Mouse (Mus musculus) B cell, adult 2 months (primary cell): ENCODE results near the gene Khdrbs1.
"Not testable (repeated sequence)": the region's sequence is repeated elsewhere in the genome, so short reads cannot be mapped to it uniquely, and the experiment has no call there.

Source experiments
- DNase-seq, 2 experiments: peaks; one replicate each; pipeline ENCODE4 v3.0.0; 2022

The Khdrbs1 gene

GRCm38 (mm10) chr4:129743010-129743390, 897 bp upstream of the Khdrbs1 start:
- no peak for DNase-seq

- DNase-seq: no peak
Observed at GRCm38 (mm10) chr4:129741974-129742231, 200 bp downstream of the Khdrbs1 start.

GRCm38 (mm10) chr4:129741251-129741973, 691 bp downstream of the Khdrbs1 start:
- DNase-seq: peak; percentile 33 to 36

- DNase-seq: no peak
Observed at GRCm38 (mm10) chr4:129739111-129739645, 2.9 kb downstream of the Khdrbs1 start.

GRCm38 (mm10) chr4:129736173-129736572, 5.9 kb downstream of the Khdrbs1 start:
- no peak for DNase-seq

- DNase-seq: not testable (repeated sequence)
Observed at GRCm38 (mm10) chr4:129735485-129735884, 6.6 kb downstream of the Khdrbs1 start.

- no peak for DNase-seq
Observed at GRCm38 (mm10) chr4:129731423-129731822, 10.7 kb downstream of the Khdrbs1 start.

- no peak for DNase-seq
Observed at GRCm38 (mm10) chr4:129716310-129716709, 25.8 kb downstream of the Khdrbs1 start.

GRCm38 (mm10) chr4:129709486-129710129, 32.5 kb downstream of the Khdrbs1 start:
- no peak for DNase-seq

GRCm38 (mm10) chr4:129706750-129707149, 35.4 kb downstream of the Khdrbs1 start:
- DNase-seq: no peak

GRCm38 (mm10) chr4:129702454-129702853, 39.6 kb downstream of the Khdrbs1 start:
- no peak for DNase-seq

- DNase-seq: peak; percentile 90 to 94
Observed at GRCm38 (mm10) chr4:129701503-129702377, 40.4 kb downstream of the Khdrbs1 start.

- DNase-seq: not testable (repeated sequence)
Observed at GRCm38 (mm10) chr4:129700661-129701060, 41.4 kb downstream of the Khdrbs1 start.

- no peak for DNase-seq
Observed at GRCm38 (mm10) chr4:129700216-129700615, 41.9 kb downstream of the Khdrbs1 start.

GRCm38 (mm10) chr4:129697191-129697590, 44.9 kb downstream of the Khdrbs1 start:
- DNase-seq: no peak

- DNase-seq: peak; percentile 89
Observed at GRCm38 (mm10) chr4:129696158-129696985, 45.7 kb downstream of the Khdrbs1 start, which contains the start of gene Tmem39b. Tmem39b (minus strand) TSS chr4:129696838.

- DNase-seq: no peak
Observed at GRCm38 (mm10) chr4:129695815-129696157, 46.3 kb downstream of the Khdrbs1 start.

GRCm38 (mm10) chr4:129684531-129684930, 57.6 kb downstream of the Khdrbs1 start:
- no peak for DNase-seq

GRCm38 (mm10) chr4:129683901-129684493, 58.1 kb downstream of the Khdrbs1 start:
- DNase-seq: no peak

- no peak for DNase-seq
Observed at GRCm38 (mm10) chr4:129681837-129682236, 60.3 kb downstream of the Khdrbs1 start.

- no peak for DNase-seq
Observed at GRCm38 (mm10) chr4:129672878-129673449, 69.1 kb downstream of the Khdrbs1 start.
